Mouse (Mus musculus) left cerebral cortex, postnatal 4 days (tissue): ENCODE measurements around the gene Cryzl2. TPM values are rescaled to one million over a fixed set of nuclear protein-coding genes. Genes with fewer than 3 reads are reported as not detected.
A peak's percentile ranks its signal among the peaks of the same experiment; 100 is the strongest.

Experiments
- DNase-seq: peaks from one replicate; pipeline ENCODE4 v3.0.0-alpha.2; 2022
- intact Hi-C: fragments of 180-260 bp; cut with DNase I; formaldehyde crosslinking; loops from one replicate; pipeline ENCODE4 v1.15.1; 2025
- total RNA-seq, 2 experiments: library from RNA; stranded (reverse); gene quantifications; 2 replicates each; pipeline ENCODE4 v1.2.3; 2021

Gene Cryzl2
- total RNA-seq, 2 experiments from 2014 or later = 2.2 to 3.7 TPM

DNA sequence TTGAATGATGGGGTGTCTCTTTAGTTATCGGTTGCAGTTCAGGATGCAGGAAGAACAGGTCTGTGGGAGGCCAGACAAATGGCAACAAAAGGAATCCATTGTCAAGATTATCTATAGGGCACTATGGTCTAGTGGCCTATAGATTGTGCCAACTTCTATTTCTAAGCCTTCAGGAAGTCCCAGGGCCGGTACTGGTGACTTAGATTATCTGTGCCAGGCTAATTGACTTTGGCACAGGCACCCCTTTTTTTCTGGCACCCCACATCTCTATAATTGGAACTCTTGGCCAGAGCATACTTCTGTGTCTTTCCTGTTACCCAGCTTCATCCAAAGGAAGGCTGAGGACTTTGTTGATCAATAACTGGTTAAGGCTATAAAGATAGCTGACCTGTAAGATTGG lies 61.0 kb downstream of the Cryzl2 start:
- peak; percentile 17 for DNase-seq
- intact Hi-C loops = no loop called here

DNA sequence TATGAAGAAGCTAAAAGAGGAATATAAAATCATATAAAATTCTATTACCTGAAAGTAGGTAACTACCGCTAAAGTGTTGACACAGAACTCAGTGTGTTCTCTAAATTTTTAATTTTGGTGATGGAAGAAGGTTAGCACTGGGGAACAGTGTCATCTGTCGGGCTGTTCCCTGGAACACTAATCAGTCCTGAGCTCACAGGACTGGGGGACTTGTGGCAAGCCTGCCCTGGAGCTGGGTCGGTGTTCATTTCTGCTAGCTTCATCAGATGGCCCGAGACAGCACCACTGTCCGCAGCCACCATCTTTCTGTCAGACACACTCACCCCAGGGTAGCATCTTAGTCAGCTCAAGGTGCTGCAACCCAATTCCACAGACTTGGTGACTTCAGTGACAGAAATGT lies 63.9 kb downstream of the Cryzl2 start:
- intact Hi-C loops = no loop called here
- DNase-seq = no peak

DNA sequence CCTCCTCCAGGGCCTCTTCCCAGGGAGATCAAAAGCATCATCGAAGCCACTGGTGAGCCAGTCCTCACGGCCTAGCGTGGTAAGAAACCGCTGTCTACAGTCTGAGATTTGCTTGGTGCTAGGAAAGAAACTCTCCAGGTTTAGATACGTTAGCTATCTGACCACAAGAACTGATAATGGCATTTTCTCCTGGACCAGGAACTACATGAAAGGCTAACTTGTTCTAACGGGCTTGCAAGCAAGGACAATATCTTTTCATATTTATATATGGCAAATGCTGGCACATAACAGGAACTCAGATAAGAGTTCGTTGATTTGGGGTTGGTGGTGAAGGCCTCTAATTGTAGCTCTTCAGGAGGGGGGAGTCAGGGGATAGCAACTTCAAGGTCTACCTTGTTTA lies 66.4 kb downstream of the Cryzl2 start:
- intact Hi-C loops = no loop called here
- DNase-seq = no peak

DNA sequence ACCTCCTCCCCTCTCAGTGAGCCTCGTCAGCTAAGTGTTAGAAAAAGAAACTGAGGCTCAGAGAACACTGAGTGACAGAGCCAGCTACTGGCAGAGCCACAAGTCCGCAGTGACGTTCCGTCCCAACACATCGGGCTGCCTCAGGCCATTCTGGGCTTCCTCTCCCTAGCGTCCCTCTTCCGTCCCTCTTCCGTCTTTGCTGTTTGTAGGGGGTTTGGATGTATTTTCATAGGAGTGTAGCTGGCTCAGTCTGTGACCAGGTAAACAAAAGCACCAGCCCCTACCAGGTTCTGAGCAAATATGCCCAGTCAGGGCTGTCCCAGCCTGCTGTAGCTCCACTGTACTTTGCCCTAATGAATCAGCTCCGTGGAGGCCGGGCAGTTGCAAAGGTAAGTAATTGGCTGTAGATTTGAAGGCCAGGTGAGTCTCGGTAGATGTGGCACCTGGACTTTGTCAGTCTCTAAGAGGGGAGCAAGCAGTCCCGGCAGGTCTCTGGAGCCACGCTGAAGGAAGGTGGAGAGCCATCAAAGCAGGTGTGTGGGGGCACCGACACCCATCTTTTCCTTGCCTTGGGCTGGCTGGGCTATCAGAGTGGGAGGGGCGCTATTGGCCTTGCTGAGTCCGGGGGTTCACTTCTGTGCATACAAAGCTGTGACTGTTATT lies 67.4 kb downstream of the Cryzl2 start:
- DNase-seq = no peak
- intact Hi-C loops = no loop called here

DNA sequence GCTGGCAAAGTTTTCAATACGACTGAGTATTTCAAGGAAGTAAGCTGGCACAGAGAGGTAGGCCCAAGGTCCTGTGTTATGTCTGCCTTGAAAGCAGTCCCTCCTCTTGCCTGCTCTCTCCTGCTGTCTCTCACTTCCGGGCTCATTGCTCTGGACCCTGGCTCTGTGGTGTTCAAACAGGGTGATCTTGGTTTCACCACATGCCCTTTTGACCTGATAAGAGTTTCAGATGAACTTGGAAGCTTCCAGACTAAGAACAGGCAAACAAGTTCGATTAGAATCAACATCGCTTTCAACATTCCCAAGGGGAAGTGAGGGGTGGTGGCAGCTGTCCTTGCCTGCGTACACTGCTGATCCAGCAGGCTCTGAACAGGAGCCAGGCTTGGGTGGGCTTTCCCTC lies 68.2 kb downstream of the Cryzl2 start:
- DNase-seq = no peak
- intact Hi-C loops = no loop called here

DNA sequence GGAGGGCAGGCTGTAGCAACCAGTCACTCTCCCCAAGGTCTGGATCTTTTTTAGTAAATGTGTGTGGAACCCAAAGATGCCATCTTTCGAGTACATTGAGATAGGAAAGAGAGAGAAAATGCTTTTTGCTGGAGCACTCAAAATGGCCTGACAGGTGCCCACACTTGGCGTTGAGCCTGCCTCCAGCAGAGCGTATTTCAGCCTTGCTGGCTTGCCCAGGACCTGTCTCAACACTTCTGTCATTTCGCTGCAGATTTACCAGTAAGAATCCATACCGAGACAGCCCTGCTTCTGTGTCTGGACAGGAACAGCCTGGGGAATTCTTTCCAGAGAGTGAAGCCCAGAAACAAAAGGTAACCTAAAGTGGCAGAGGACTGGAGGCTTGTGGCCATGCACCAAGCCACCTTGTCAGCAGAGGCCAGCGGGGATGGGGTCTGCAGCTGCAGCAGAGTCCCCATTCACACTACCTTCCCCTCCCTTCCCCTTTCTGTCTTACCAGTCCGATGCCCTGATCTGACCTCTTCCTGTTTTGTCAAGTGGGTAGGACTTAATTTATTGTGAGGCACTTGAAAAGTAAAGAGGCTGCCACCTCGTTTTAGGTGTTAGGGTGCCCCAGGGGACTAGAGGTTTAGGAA lies 74.6 kb downstream of the Cryzl2 start:
- intact Hi-C loops = loop anchor here (10.0 kb wide), 2 partner anchors 118 to 238 kb away; partner anchors contain the start of gene Rasal2

DNA sequence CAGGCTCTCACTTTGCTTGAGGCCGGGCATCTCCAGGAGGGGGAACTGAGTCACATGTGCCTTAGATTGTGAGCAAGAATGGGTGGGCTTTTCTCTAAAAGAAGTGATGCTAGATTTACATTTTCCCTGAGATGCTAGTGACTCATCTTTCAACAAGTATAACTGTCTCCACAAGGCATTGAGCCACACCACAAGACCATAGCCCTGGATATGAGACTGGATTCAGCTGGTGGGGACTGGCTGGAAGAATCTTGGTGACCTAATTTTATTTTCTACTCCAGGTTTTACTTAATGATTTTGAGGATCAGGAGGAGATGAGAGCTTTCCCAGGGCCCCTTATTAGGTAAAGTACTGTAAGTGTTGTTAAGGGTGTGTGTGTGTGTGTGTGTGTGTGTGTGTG lies 77.2 kb downstream of the Cryzl2 start:
- DNase-seq = no peak

More for the DNA sequence above, 74.6 kb downstream of the Cryzl2 start:
- peak; percentile 82 for DNase-seq

DNA sequence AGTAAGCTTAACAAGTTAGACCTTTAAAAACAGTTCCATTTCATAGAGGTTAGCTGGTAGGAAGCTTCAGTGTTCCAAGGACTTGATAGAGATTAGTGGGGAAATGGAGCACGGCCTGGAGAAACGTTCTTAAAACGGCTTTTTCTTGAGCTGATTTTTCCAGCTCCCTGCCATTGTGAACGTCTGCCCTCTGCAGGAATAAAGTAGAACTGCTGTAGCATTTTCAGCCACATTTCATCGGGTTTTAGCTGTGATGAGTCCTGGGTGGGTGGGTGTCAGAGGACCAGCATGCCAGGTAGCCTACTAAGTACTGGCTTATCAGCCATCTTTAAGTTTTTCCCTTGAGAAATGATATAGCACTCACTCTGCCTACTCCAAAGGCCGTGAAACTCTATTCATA lies 78.1 kb downstream of the Cryzl2 start:
- DNase-seq = no peak
- intact Hi-C loops = loop anchor here (10.0 kb wide), 2 partner anchors 122 to 242 kb away; partner anchors contain the start of gene Rasal2

More for the DNA sequence above, 77.2 kb downstream of the Cryzl2 start:
- intact Hi-C loops = loop anchor here (10.0 kb wide), 2 partner anchors 121 to 241 kb away; partner anchors contain the start of gene Rasal2

DNA sequence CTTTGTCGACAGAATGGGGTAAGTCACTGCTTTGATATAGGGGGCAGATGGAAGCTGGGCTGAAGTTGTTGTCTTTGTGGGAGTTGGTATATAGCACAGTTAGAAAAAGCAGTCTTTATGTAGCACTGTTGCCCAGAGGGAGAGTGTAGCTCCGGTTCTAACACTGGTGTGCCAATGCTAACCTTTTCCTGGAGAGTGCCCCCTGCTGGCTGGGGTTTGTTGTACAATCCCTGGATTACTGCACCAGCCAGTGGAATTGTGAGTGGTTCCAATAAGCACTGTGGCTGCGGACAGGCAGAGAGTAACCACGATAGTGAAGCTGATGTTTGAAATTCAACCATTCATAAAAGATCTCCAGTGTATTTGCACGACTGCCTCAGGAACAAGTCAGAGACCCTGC lies 79.3 kb downstream of the Cryzl2 start:
- DNase-seq = no peak
- intact Hi-C loops = loop anchor here (10.0 kb wide), 2 partner anchors 123 to 243 kb away; partner anchors contain the start of gene Rasal2

Other genes starting within 250 kb of the Cryzl2 start
- 10 to 100 TPM; 45.0 to 47.8 TPM for gene Rasal2, start 46.0 kb upstream of the Cryzl2 start, total RNA-seq
- under 1 TPM; 0.36 to 0.42 TPM for gene Sec16b, start 48.2 kb downstream of the Cryzl2 start, total RNA-seq